Mouse (Mus musculus): Measurements from ENCODE around the gene Arhgef33. TPM values are rescaled to one million over a fixed set of nuclear protein-coding genes. Genes with fewer than 3 reads are reported as not detected.
A peak's percentile ranks its signal among the peaks of the same experiment; 100 is the strongest.
"Not testable (repeated sequence)": the region's sequence is repeated elsewhere in the genome, so short reads cannot be mapped to it uniquely, and the experiment has no call there.

The Arhgef33 gene
- polyA plus RNA-seq, 1 experiment from 2014 or later = 3.1 TPM

DNA sequence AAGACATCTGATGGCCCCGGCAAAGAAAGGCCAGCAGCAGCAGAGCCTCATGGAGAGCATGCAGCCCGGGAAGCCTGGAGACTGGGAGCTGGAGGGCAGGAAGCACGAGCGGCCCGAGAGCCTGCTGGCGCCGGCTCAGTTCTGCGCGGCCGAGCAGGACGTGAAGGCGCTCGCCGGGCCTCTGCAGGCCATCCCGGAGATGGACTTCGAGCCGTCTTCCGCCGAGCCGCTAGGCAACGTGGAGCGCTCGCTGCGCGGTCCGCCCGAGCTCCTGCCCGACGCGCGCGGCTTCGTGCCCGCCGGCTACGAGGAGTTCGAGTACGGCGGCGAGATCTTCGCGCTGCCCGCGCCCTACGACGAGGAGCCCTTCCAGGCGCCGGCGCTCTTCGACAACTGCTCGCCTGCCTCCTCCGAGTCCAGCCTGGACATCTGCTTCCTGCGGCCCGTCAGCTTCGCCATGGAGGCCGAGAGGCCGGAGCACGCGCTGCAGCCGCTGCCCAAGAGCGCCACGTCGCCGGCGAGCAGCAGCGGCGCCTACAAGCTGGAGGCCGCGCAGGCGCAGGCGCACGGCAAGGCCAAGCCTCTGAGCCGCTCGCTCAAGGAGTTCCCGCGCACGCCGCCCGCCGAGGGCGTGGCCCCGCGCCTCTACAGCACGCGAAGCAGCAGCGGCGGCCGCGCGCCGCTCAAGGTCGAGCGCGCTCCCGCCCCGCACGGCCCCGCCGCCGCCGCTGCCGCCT lies 66.0 kb downstream of the Arhgef33 start, which contains the start of gene Gm10190:
Gene Gm10190 (minus strand): TSS at position 553 of the 737 bp plus-strand sequence.
- peak; percentile 99 for ATAC-seq (ENCODE audit: low read depth)
- Histone ChIP-seq H3K27ac (ENCODE audit: low read depth, low read length) (peak within 1 kb of the TSS; percentile 83), H3K4me2 (ENCODE audit: low read depth, low read length) (peak within 1 kb of the TSS; percentile 84)

DNA sequence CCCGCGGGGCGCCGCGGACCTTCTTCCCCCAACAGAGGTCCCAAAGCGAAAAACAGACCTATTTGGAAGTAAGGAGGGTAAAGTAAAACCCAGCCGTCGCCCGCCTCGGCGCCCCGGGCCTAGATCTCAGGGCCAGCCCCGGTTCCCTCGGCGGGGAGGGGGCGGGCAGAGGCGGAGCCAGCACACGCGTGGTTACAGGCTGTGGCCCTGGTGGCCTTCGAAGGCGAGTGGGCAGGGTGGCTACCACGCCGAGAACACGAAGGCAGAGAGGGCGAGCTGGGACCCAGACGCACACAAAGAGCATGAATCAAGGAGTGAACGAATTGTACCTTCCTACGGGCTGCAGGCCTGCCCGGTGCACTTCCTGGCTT lies 66.5 kb downstream of the Arhgef33 start:
- Histone ChIP-seq H3K9ac (replicated peaks; ENCODE audit: low read depth, low read length) (peak overlapping the region; percentile 72), H3K4me3 (ENCODE audit: low read depth, low read length) (peak overlapping the region; percentile 36), H3K9me3 (ENCODE audit: control insufficient read depth, low read length) (no peaks in the 10 kb centered on the region), H3K36me3 (ENCODE audit: control insufficient read depth, insufficient read depth, low read length) (no peaks in the 10 kb centered on the region), H3K4me1 (ENCODE audit: control insufficient read depth, insufficient read depth, low read length) (no peaks in the 10 kb centered on the region), H3K4me2 (ENCODE audit: low read depth, low read length) (peak overlapping the region; percentile 84), H3K27me3 (ENCODE audit: control insufficient read depth, insufficient read depth, low read length) (no peaks in the 10 kb centered on the region), H3K27ac (ENCODE audit: low read depth, low read length) (peak overlapping the region; percentile 83)
- peak; percentile 83 for ATAC-seq (ENCODE audit: low read depth)
- 16% methylated on average over 29 of the region's 29 CpGs for WGBS

More for the DNA sequence above, 66.0 kb downstream of the Arhgef33 start, which contains the start of gene Gm10190:
- no peaks in the 10 kb centered on the region for H3K27me3 ChIP-seq (ENCODE audit: control insufficient read depth, insufficient read depth, low read length)
- no peaks in the 10 kb centered on the region for H3K9me3 ChIP-seq (ENCODE audit: control insufficient read depth, low read length)
- H3K36me3 ChIP-seq (ENCODE audit: control insufficient read depth, insufficient read depth, low read length) = no peaks in the 10 kb centered on the region
- H3K4me3 ChIP-seq (ENCODE audit: low read depth, low read length) = peak within 1 kb of the TSS; percentile 36
- H3K9ac ChIP-seq (replicated peaks; ENCODE audit: low read depth, low read length) = peak within 1 kb of the TSS; percentile 72
- 4% methylated on average over 97 of the region's 102 CpGs for WGBS
- no peaks in the 10 kb centered on the region for H3K4me1 ChIP-seq (ENCODE audit: control insufficient read depth, insufficient read depth, low read length)

GRCm38 (mm10) chr17:80378386-80378785 lies 71.2 kb downstream of the Arhgef33 start:
- not testable (repeated sequence) for H3K4me1 ChIP-seq (ENCODE audit: control insufficient read depth, insufficient read depth, low read length); H3K36me3 ChIP-seq (ENCODE audit: control insufficient read depth, insufficient read depth, low read length); H3K9me3 ChIP-seq (ENCODE audit: control insufficient read depth, low read length); H3K9ac ChIP-seq (replicated peaks; ENCODE audit: low read depth, low read length); H3K4me2 ChIP-seq (ENCODE audit: low read depth, low read length); H3K4me3 ChIP-seq (ENCODE audit: low read depth, low read length); H3K27ac ChIP-seq (ENCODE audit: low read depth, low read length); H3K27me3 ChIP-seq (ENCODE audit: control insufficient read depth, insufficient read depth, low read length); ATAC-seq (ENCODE audit: low read depth)

DNA sequence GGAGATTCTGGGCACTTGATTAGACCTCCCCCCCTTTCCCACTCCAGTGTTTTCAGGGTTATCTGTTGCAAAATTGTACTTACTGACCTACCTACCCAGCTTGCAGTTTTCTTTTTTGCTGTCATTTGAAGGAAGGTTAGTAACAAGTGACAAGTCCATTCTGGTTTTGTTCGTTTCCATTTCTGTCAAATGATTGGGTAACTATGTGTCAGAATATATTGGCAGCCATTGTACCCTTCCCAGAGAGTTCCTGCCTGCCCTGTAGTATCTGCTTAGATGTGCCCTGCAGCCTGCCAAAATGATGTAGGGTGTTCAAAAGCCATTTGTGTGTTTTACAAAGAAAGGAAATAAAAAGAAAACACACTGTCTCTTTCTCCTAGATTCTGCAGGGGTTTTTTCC lies 78.5 kb downstream of the Arhgef33 start:
- no peak overlapping the region for H3K4me2 ChIP-seq (ENCODE audit: low read depth, low read length)
- H3K9ac ChIP-seq (replicated peaks; ENCODE audit: low read depth, low read length) = no peak overlapping the region
- no peaks in the 10 kb centered on the region for H3K27me3 ChIP-seq (ENCODE audit: control insufficient read depth, insufficient read depth, low read length)
- H3K4me1 ChIP-seq (ENCODE audit: control insufficient read depth, insufficient read depth, low read length) = no peaks in the 10 kb centered on the region
- no peaks in the 10 kb centered on the region for H3K9me3 ChIP-seq (ENCODE audit: control insufficient read depth, low read length)
- H3K4me3 ChIP-seq (ENCODE audit: low read depth, low read length) = no peak overlapping the region
- ATAC-seq (ENCODE audit: low read depth) = no peak
- no peaks in the 10 kb centered on the region for H3K36me3 ChIP-seq (ENCODE audit: control insufficient read depth, insufficient read depth, low read length)
- WGBS = 68% methylated on average over 1 of the region's 1 CpGs
- no peak overlapping the region for H3K27ac ChIP-seq (ENCODE audit: low read depth, low read length)

GRCm38 (mm10) chr17:80390024-80390423 lies 82.8 kb downstream of the Arhgef33 start:
- Histone ChIP-seq H3K36me3 (ENCODE audit: control insufficient read depth, insufficient read depth, low read length) (no peaks in the 10 kb centered on the region), H3K9me3 (ENCODE audit: control insufficient read depth, low read length) (no peaks in the 10 kb centered on the region), H3K27ac (ENCODE audit: low read depth, low read length) (no peak overlapping the region), H3K4me3 (ENCODE audit: low read depth, low read length) (no peak overlapping the region), H3K4me1 (ENCODE audit: control insufficient read depth, insufficient read depth, low read length) (no peaks in the 10 kb centered on the region), H3K4me2 (ENCODE audit: low read depth, low read length) (no peak overlapping the region), H3K27me3 (ENCODE audit: control insufficient read depth, insufficient read depth, low read length) (no peaks in the 10 kb centered on the region), H3K9ac (replicated peaks; ENCODE audit: low read depth, low read length) (no peak overlapping the region)
- ATAC-seq (ENCODE audit: low read depth) = no peak
- 74% methylated on average over 10 of the region's 10 CpGs for WGBS

GRCm38 (mm10) chr17:80391423-80392403 lies 84.5 kb downstream of the Arhgef33 start:
- peak overlapping the region; percentile 38 for H3K4me3 ChIP-seq (ENCODE audit: low read depth, low read length)
- peak overlapping the region; percentile 59 for H3K4me2 ChIP-seq (ENCODE audit: low read depth, low read length)
- H3K36me3 ChIP-seq (ENCODE audit: control insufficient read depth, insufficient read depth, low read length) = no peaks in the 10 kb centered on the region
- no peaks in the 10 kb centered on the region for H3K4me1 ChIP-seq (ENCODE audit: control insufficient read depth, insufficient read depth, low read length)
- 14% methylated on average over 17 of the region's 17 CpGs for WGBS
- no peak overlapping the region for H3K27ac ChIP-seq (ENCODE audit: low read depth, low read length)
- H3K27me3 ChIP-seq (ENCODE audit: control insufficient read depth, insufficient read depth, low read length) = no peaks in the 10 kb centered on the region
- 0 out of 2 replicates have a peak overlapping the region, but pooled peaks have one; percentile 28 for H3K9ac ChIP-seq (replicated peaks; ENCODE audit: low read depth, low read length)
- ATAC-seq (ENCODE audit: low read depth) = peak; percentile 84
- H3K9me3 ChIP-seq (ENCODE audit: control insufficient read depth, low read length) = no peaks in the 10 kb centered on the region

DNA sequence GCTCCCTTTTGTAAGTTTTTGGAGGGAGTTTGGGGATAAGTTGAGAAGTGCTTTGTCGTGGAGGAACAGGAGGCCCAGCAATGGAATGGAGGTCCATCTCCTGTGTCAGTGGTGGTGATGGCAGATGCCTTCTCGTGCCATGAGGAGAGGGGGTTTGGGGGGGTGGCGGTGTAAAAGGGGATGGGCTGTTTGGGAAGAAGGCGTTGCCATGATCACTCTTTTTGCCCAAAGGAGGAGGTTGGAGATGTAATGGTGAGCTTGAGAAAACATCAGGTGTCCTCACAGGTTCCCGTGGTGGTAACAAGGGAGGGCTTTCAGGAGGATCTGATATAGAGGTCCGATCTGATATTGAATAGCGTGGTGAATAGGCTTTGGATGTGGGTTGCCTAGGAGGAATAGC lies 91.0 kb downstream of the Arhgef33 start:
- Histone ChIP-seq H3K27me3 (ENCODE audit: control insufficient read depth, insufficient read depth, low read length) (no peaks in the 10 kb centered on the region), H3K36me3 (ENCODE audit: control insufficient read depth, insufficient read depth, low read length) (peaks cover 24% of the 10 kb centered on the region; the same call in 1 of the 2 replicates), H3K9ac (replicated peaks; ENCODE audit: low read depth, low read length) (no peak overlapping the region), H3K4me3 (ENCODE audit: low read depth, low read length) (no peak overlapping the region), H3K9me3 (ENCODE audit: control insufficient read depth, low read length) (no peaks in the 10 kb centered on the region), H3K4me2 (ENCODE audit: low read depth, low read length) (no peak overlapping the region), H3K4me1 (ENCODE audit: control insufficient read depth, insufficient read depth, low read length) (no peaks in the 10 kb centered on the region), H3K27ac (ENCODE audit: low read depth, low read length) (no peak overlapping the region)
- no peak for ATAC-seq (ENCODE audit: low read depth)
- 96% methylated on average over 7 of the region's 7 CpGs for WGBS

- Histone ChIP-seq H3K9ac (replicated peaks; ENCODE audit: low read depth, low read length) (no peak overlapping the region), H3K27me3 (ENCODE audit: control insufficient read depth, insufficient read depth, low read length) (no peaks in the 10 kb centered on the region), H3K36me3 (ENCODE audit: control insufficient read depth, insufficient read depth, low read length) (peaks cover 54% of the 10 kb centered on the region), H3K9me3 (ENCODE audit: control insufficient read depth, low read length) (no peaks in the 10 kb centered on the region), H3K4me2 (ENCODE audit: low read depth, low read length) (no peak overlapping the region), H3K27ac (ENCODE audit: low read depth, low read length) (no peak overlapping the region), H3K4me1 (ENCODE audit: control insufficient read depth, insufficient read depth, low read length) (no peaks in the 10 kb centered on the region), H3K4me3 (ENCODE audit: low read depth, low read length) (no peak overlapping the region)
- 64% methylated on average over 1 of the region's 1 CpGs for WGBS
- ATAC-seq (ENCODE audit: low read depth) = no peak
These were observed 104.0 kb downstream of the Arhgef33 start for GRCm38 (mm10) chr17:80411182-80411581.

All from neural tube, embryonic 14.5 days (tissue).